Mouse (Mus musculus): ENCODE results near the gene Pak7.
A peak's percentile ranks its signal among the peaks of the same experiment; 100 is the strongest.

The Pak7 gene

GRCm38 (mm10) chr2:136050793-136051615, 336.8 kb downstream of the Pak7 start:
- peak in 1 of 2 experiments; percentile 42 for DNase-seq (ENCODE audit: low spot score in 2 of 2)

GRCm38 (mm10) chr2:136048464-136048863, 339.3 kb downstream of the Pak7 start:
- DNase-seq (ENCODE audit: low spot score in 2 of 2): no peak

Measured in left cerebral cortex, adult 9 months (tissue).